Mouse (Mus musculus): Measurements from ENCODE around the gene Slc6a21. TPM values are rescaled to one million over a fixed set of nuclear protein-coding genes. Genes with fewer than 3 reads are reported as not detected.

Gene Slc6a21
- total and polyA plus RNA-seq, 3 experiments, result not detected

DNA sequence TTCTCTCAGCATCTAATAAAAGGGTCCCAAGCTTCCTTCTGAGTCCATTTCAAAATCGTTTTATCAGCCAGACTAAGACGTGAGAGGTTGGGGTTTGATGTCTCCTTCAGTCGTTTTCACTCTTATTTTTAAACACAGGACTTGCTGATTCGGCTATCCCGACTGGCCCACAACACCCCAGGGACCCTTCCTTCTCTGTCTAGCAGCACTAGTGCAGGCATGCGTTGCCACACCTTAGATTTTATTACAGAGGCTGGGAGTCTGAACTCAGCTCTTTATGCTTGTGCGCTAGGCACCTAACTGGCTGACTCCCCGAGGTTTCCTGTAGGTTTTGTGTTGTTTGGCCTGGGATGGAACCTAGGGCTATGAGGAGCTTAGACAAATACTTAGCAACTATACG lies 36.2 kb downstream of the Slc6a21 start:
- DNase-seq (ENCODE audit: extremely low read depth), result no peak
- no peaks in the 10 kb centered on the region for H3K79me2 ChIP-seq (replicated peaks; ENCODE audit: control insufficient read depth, extremely low read depth, insufficient read depth, poor library complexity, severe bottlenecking)
- dilution Hi-C loops (cut with MboI; ENCODE audit: extremely low pct_ligation_motif_present, extremely low pct_unique_long_range_greater_than_20kb, low sequenced_read_pairs) (no loop called here), in situ Hi-C loops (cut with MboI; ENCODE audit: low pct_ligation_motif_present, low pct_unique_long_range_greater_than_20kb, low sequenced_read_pairs) (no loop called here)
- no peak overlapping the region for H3K9ac ChIP-seq (ENCODE audit: insufficient read depth, low read depth)
- H3K9me3 ChIP-seq (replicated peaks; ENCODE audit: low read length), result no peaks in the 10 kb centered on the region
- H3K4me2 ChIP-seq (ENCODE audit: insufficient read depth, low read depth, poor library complexity, severe bottlenecking), result no peak overlapping the region
- H3K4me3 ChIP-seq (replicated peaks in 1 of 3; ENCODE audit: low read depth in 2 of 3, low read length in 2 of 3, poor library complexity in 1 of 3), result no peak overlapping the region
- no peak overlapping the region for H3K27ac ChIP-seq (ENCODE audit: insufficient read depth, low read depth)
- peaks cover 0 to 10% of the 10 kb centered on the region in 2 experiments for H3K36me3 ChIP-seq (replicated peaks in 1 of 2; ENCODE audit: control insufficient read depth in 1 of 2, insufficient read depth in 1 of 2, low read length in 1 of 2)
- TF ChIP-seq KAT2A (IDR thresholded peaks at IDR 0.05; ENCODE audit: insufficient replicate concordance, low read length) (no peak), IRF4 (IDR thresholded peaks at IDR 0.05; ENCODE audit: low read depth, low read length) (no peak), CTCF (conservative IDR thresholded peaks at IDR 0.05 in 1 of 2, IDR thresholded peaks at IDR 0.05 in 1 of 2; ENCODE audit: low read depth in 2 of 2, low read length in 2 of 2) (no peak), MXI1 (IDR thresholded peaks at IDR 0.05; ENCODE audit: low read depth, low read length) (no peak), CHD1 (IDR thresholded peaks at IDR 0.05; ENCODE audit: low read depth, low read length) (no peak), MYC (IDR thresholded peaks at IDR 0.05; ENCODE audit: low read depth, low read length) (no peak), USF1 (IDR thresholded peaks at IDR 0.05; ENCODE audit: low read depth, low read length) (no peak), ZNF384 (IDR thresholded peaks at IDR 0.05; ENCODE audit: low read depth, low read length) (no peak), JUND (conservative IDR thresholded peaks at IDR 0.05; ENCODE audit: low read depth, low read length) (no peak), RCOR1 (conservative IDR thresholded peaks at IDR 0.05; ENCODE audit: low read depth, low read length) (no peak), ZKSCAN1 (IDR thresholded peaks at IDR 0.05; ENCODE audit: borderline replicate concordance, low read depth, low read length) (no peak), ETS1 (conservative IDR thresholded peaks at IDR 0.05; ENCODE audit: low read depth, low read length) (no peak), HCFC1 (IDR thresholded peaks at IDR 0.05; ENCODE audit: low read depth, low read length) (no peak)
- peaks cover 3 to 9% of the 10 kb centered on the region in 2 experiments for H3K4me1 ChIP-seq (ENCODE audit: control insufficient read depth in 1 of 2, insufficient read depth in 2 of 2)
- peaks cover 1% of the 10 kb centered on the region for H3K27me3 ChIP-seq (replicated peaks)

DNA sequence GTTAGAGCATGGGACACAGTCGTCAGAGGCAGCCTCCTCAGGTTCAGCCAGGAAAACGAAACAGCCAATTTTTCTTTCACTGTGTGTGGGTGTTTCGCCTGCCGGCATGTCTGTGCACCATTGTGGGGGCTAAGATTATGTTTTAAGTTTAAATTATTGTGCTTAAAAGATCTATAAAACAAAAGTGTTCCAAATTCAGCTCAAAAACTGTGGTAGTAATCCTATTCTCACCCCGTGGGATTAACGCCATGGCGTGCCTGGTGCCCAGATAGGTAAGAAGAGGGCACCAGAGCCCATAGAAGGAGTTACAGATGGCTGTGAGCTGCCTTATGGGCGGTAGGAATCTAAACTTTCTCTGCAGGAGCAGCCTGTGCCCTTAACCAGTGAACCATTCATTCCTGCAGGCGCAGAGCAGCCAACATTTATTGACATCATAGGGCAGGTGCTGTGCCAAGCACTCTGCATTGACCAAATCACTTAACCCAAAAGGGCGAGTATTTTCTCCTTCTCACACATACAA lies 37.9 kb downstream of the Slc6a21 start:
- no peaks in the 10 kb centered on the region for H3K79me2 ChIP-seq (replicated peaks; ENCODE audit: control insufficient read depth, extremely low read depth, insufficient read depth, poor library complexity, severe bottlenecking)
- H3K9me3 ChIP-seq (replicated peaks; ENCODE audit: low read length), result no peaks in the 10 kb centered on the region
- H3K4me2 ChIP-seq (ENCODE audit: insufficient read depth, low read depth, poor library complexity, severe bottlenecking), result no peak overlapping the region
- in situ Hi-C loops (cut with MboI; ENCODE audit: low pct_ligation_motif_present, low pct_unique_long_range_greater_than_20kb, low sequenced_read_pairs), result no loop called here
- H3K4me3 ChIP-seq (replicated peaks in 1 of 3; ENCODE audit: low read depth in 2 of 3, low read length in 2 of 3, poor library complexity in 1 of 3), result no peak overlapping the region
- no peak for TF ChIP-seq ZC3H11A (IDR thresholded peaks at IDR 0.05; ENCODE audit: low read depth, low read length)
- TF ChIP-seq ELF1 (IDR thresholded peaks at IDR 0.05; ENCODE audit: low read depth, low read length), result no peak
- TF ChIP-seq KAT2A (IDR thresholded peaks at IDR 0.05; ENCODE audit: insufficient replicate concordance, low read length), result no peak
- TF ChIP-seq MEF2A (IDR thresholded peaks at IDR 0.05; ENCODE audit: borderline replicate concordance, low read depth, low read length), result no peak
- TF ChIP-seq TCF12 (IDR thresholded peaks at IDR 0.05; ENCODE audit: low read depth, low read length), result no peak
- no peak for TF ChIP-seq MXI1 (IDR thresholded peaks at IDR 0.05; ENCODE audit: low read depth, low read length)
- TF ChIP-seq MAFK (IDR thresholded peaks at IDR 0.05; ENCODE audit: insufficient replicate concordance, low read length), result no peak
- TF ChIP-seq PAX5 (IDR thresholded peaks at IDR 0.05; ENCODE audit: low read length), result no peak
- TF ChIP-seq MAX (IDR thresholded peaks at IDR 0.05; ENCODE audit: low read length), result no peak
- TF ChIP-seq RCOR1 (conservative IDR thresholded peaks at IDR 0.05; ENCODE audit: low read depth, low read length), result no peak
- no peak for TF ChIP-seq NELFE (IDR thresholded peaks at IDR 0.05; ENCODE audit: low read depth, low read length)
- TF ChIP-seq UBTF (IDR thresholded peaks at IDR 0.05; ENCODE audit: low read depth, low read length), result no peak
- TF ChIP-seq ETS1 (conservative IDR thresholded peaks at IDR 0.05; ENCODE audit: low read depth, low read length), result no peak
- no peak for TF ChIP-seq MYC (IDR thresholded peaks at IDR 0.05; ENCODE audit: low read depth, low read length)
- no peak for TF ChIP-seq SMC3 (IDR thresholded peaks at IDR 0.05; ENCODE audit: low read depth, low read length)
- no peak for TF ChIP-seq ZNF384 (IDR thresholded peaks at IDR 0.05; ENCODE audit: low read depth, low read length)
- TF ChIP-seq HCFC1 (IDR thresholded peaks at IDR 0.05; ENCODE audit: low read depth, low read length), result no peak
- TF ChIP-seq RAD21 (IDR thresholded peaks at IDR 0.05; ENCODE audit: low read depth, low read length), result no peak
- dilution Hi-C loops (cut with MboI; ENCODE audit: extremely low pct_ligation_motif_present, extremely low pct_unique_long_range_greater_than_20kb, low sequenced_read_pairs), result no loop called here
- H3K27ac ChIP-seq (ENCODE audit: insufficient read depth, low read depth), result no peak overlapping the region
- no peaks in the 10 kb centered on the region for H3K27me3 ChIP-seq (replicated peaks)
- 0 out of 4 replicates have a peak, but pooled peaks cover 0 to 2% of the 10 kb centered on the region in 2 experiments for H3K4me1 ChIP-seq (ENCODE audit: control insufficient read depth in 1 of 2, insufficient read depth in 2 of 2)
- no peak overlapping the region for H3K9ac ChIP-seq (ENCODE audit: insufficient read depth, low read depth)
- peaks cover 0 to 13% of the 10 kb centered on the region in 2 experiments for H3K36me3 ChIP-seq (replicated peaks in 1 of 2; ENCODE audit: control insufficient read depth in 1 of 2, insufficient read depth in 1 of 2, low read length in 1 of 2)
- DNase-seq (ENCODE audit: extremely low read depth), result no peak
